In the genomic region with DNA sequence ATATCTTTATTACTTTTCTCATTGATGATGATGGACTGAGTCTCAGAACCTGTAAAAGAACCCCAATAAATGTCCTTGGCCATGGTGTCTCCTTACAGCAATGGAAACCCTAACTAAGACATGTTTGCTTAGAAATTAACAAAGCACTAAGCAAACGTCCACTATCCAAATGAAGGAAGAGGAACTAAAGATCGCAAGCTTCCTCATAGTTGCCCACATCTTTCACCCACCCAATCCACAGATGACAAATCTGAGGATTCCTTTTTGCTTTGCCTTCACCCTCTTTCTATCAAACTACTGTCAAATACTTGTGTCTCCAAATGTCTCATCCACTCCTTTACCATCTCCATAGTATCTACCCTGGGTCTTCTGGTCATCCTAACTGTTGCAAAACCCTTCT, we compare ENCODE assay signal across 14 mouse cellular contexts. TPM values are rescaled to one million over a fixed set of nuclear protein-coding genes. Genes with fewer than 3 reads are reported as not detected.
A peak's percentile ranks its signal among the peaks of the same experiment; 100 is the strongest.
DNase-seq lines count a peak whose midpoint lies in the region; ATAC-seq and TF ChIP-seq lines count a peak whose summit lies in the region.
"Had no signal": no experiment of that assay in that cellular context is flagged by ENCODE, and none has a peak within 500 bp of the region (broad histone marks: within the 10 kb centered on the region; RNA-seq: fewer than 3 reads in every experiment).

No protein-coding gene starts in this region.

- 0 out of 2 replicates have a peak overlapping the region, but pooled peaks have one; percentile 4 for H3K27ac ChIP-seq in gastrocnemius, adult 2 months
- H3K27ac ChIP-seq in testis, adult 2 months (ENCODE audit: control insufficient read depth, insufficient read depth, low read depth, low read length) = no peak overlapping the region
- H3K27ac ChIP-seq in liver, embryonic 16.5 days (ENCODE audit: low read length) = no peak overlapping the region

- no peak overlapping the region for H3K4me3 ChIP-seq in gastrocnemius, adult 2 months
- peak overlapping the region; percentile 69; the same call in 1 of the 2 replicates for H3K4me3 ChIP-seq in testis, adult 2 months (ENCODE audit: control insufficient read depth, low read depth, low read length)
- H3K4me3 ChIP-seq in liver, embryonic 16.5 days (ENCODE audit: low read depth, low read length) = no peak overlapping the region

- peaks cover 5% of the 10 kb centered on the region; the same call in 1 of the 2 replicates for H3K4me1 ChIP-seq in testis, adult 2 months (ENCODE audit: control insufficient read depth, insufficient read depth, low read length)
- H3K4me1 ChIP-seq in liver, embryonic 16.5 days (ENCODE audit: control insufficient read depth, low read depth, low read length) = peaks cover 14% of the 10 kb centered on the region

- intact Hi-C loops in gastrocnemius, adult 2 months (cut with DNase I) = loop anchor here (5.0 kb wide), 1 partner anchor 269 kb away; the partner anchor contains the start of gene Wdr77

- 36% methylated on average over 2 of the region's 2 CpGs for WGBS in liver, embryonic 16.5 days (ENCODE audit: insufficient replicate concordance)

- no peaks in the 10 kb centered on the region for H3K27me3 ChIP-seq in testis, adult 2 months (ENCODE audit: control insufficient read depth, insufficient read depth, low read length)
- H3K27me3 ChIP-seq in liver, embryonic 16.5 days (ENCODE audit: control insufficient read depth, insufficient read depth, low read depth, low read length) = peaks cover 8% of the 10 kb centered on the region; the same call in 1 of the 2 replicates

- no peaks in the 10 kb centered on the region for H3K9me3 ChIP-seq in liver, embryonic 16.5 days (replicated peaks; ENCODE audit: control insufficient read depth, low read length)
- H3K9me3 ChIP-seq: G1E; hindbrain, embryonic 13.5 days; limb, embryonic 15.5 days; midbrain, embryonic 13.5 days had no signal

- peak overlapping the region; percentile 84 for H3K4me2 ChIP-seq in liver, embryonic 16.5 days (ENCODE audit: low read depth, low read length)

- TF ChIP-seq POLR2A in testis, adult 2 months (IDR thresholded peaks at IDR 0.05; ENCODE audit: control insufficient read depth, low read depth, low read length) = no peak

- no peak for TF ChIP-seq CTCF in gastrocnemius, adult 2 months (IDR thresholded peaks at IDR 0.05)
- TF ChIP-seq CTCF in testis, adult 2 months (IDR thresholded peaks at IDR 0.05; ENCODE audit: control insufficient read depth, insufficient read depth, insufficient replicate concordance, low read depth, low read length) = no peak

- DNase-seq in gastrocnemius, adult 2 months = no peak
- DNase-seq in gastrocnemius, postnatal 10 days = no peak
- DNase-seq in testis, postnatal 10 days (ENCODE audit: low spot score) = no peak
- DNase-seq in cerebellum, adult 11-12 months = no peak
- no peak for DNase-seq in urinary bladder, postnatal 10 days (ENCODE audit: low spot score)
- DNase-seq: adrenal gland, adult 8-10 months; cerebellum, adult 2 months; right cerebral cortex, postnatal 25 days had no signal

- no peak overlapping the region for H3K9ac ChIP-seq in liver, embryonic 16.5 days (ENCODE audit: low read depth, low read length)

- ATAC-seq in liver, embryonic 16.5 days (ENCODE audit: low read depth) = no peak

- H3K36me3 ChIP-seq in testis, adult 2 months (ENCODE audit: control insufficient read depth, insufficient read depth, low read length) = no peaks in the 10 kb centered on the region; the same call in 1 of the 2 replicates
- H3K36me3 ChIP-seq in liver, embryonic 16.5 days (ENCODE audit: control insufficient read depth, insufficient read depth) = peaks cover 5% of the 10 kb centered on the region

RNA-seq across cellular contexts. Expression of gene Ddx20, which starts 1.2 kb away (rescaled TPM):
- 10 to 100 TPM; 10.7 to 10.9 TPM for total RNA-seq in gastrocnemius, adult 2 months (2021)
- 1 to 10 TPM; 8.6 to 9.7 TPM for total RNA-seq in gastrocnemius, postnatal 10 days (2021)
- polyA plus RNA-seq in testis, adult 2 months (2012; rRNA removed) = 100 and 115 TPM in 2 replicates
- 13.3 and 16.1 TPM in 2 replicates for polyA plus RNA-seq in liver, embryonic 16.5 days (2015; fragmentation: Nextera tagmentation; extraction: Ambion mirVana)

RNA-seq across cellular contexts. Expression of gene Inka2, which starts 15.9 kb away (rescaled TPM):
- total RNA-seq in gastrocnemius, adult 2 months (2021) = 1 to 10 TPM; 2.9 to 4.5 TPM
- 10 to 100 TPM in 1 of 2 experiments, 1 to 10 TPM in 1; 9.7 to 14.6 TPM for total RNA-seq in gastrocnemius, postnatal 10 days (2021)
- 0.30 and 0.32 TPM in 2 replicates for polyA plus RNA-seq in testis, adult 2 months (2012; rRNA removed)
- polyA plus RNA-seq in liver, embryonic 16.5 days (2015; fragmentation: Nextera tagmentation; extraction: Ambion mirVana) = 0.11 and 0.28 TPM in 2 replicates
